Mouse (Mus musculus) brown adipose tissue, adult 24 weeks (tissue): ENCODE measurements around the gene Magi1. TPM values are rescaled to one million over a fixed set of nuclear protein-coding genes. Genes with fewer than 3 reads are reported as not detected.

ENCODE experiments used
- H3K27ac ChIP-seq: fragments of 200-500 bp; replicated peaks from 2 replicates; pipeline ENCODE4 v1.5.1; 2012; ENCODE audit warnings: low read depth, mild to moderate bottlenecking, low read length
- H3K4me1 ChIP-seq: fragments of 200-500 bp; 2 replicates; pipeline ENCODE4 v1.6.1; 2012; ENCODE audit warnings: low read length, mixed read lengths; ENCODE audit not compliant: control insufficient read depth, insufficient read depth, insufficient read length
- H3K4me3 ChIP-seq: fragments of 200-500 bp; 2 replicates; pipeline ENCODE4 v1.5.1; 2012; ENCODE audit warnings: low read depth, mild to moderate bottlenecking, low read length, moderate library complexity; ENCODE audit not compliant: insufficient read depth
- polyA plus RNA-seq: library from polyadenylated mRNA; stranded (reverse); fragments of >200 nt; gene quantifications from 2 replicates; pipeline ENCODE4 v1.2.4, GENCODE M21; 2012; ENCODE audit not compliant: missing spikeins, insufficient read depth, insufficient read length

Gene Magi1
- polyA plus RNA-seq, 1 experiment = 4.5 TPM

DNA sequence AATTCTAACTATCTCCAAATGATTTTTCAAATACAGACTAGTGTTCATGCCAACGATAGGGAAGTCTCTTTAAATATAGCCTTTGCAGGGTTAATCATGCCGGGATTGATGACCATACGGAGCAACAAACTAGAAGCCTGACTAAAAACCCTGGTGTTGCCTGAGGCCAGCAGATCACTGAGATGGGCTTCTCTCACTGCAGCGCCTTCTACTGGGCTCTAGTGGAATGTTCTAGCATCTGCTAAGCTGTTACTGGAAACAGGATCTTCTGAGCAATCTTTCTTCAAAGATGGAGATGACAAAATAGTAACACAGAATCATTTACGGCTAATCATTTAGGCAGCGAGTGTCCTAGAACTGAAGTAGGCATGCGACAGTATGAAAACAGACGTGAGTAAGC is 554.0 kb downstream of the Magi1 start:
- Histone ChIP-seq H3K27ac (no peak overlapping the region), H3K4me3 (no peak overlapping the region), H3K4me1 (peaks cover 23% of the 10 kb centered on the region)

GRCm38 (mm10) chr6:93728791-93729190 is 554.9 kb downstream of the Magi1 start:
- Histone ChIP-seq H3K4me1 (peaks cover 22% of the 10 kb centered on the region), H3K27ac (peak overlapping the region; percentile 88), H3K4me3 (no peak overlapping the region)

DNA sequence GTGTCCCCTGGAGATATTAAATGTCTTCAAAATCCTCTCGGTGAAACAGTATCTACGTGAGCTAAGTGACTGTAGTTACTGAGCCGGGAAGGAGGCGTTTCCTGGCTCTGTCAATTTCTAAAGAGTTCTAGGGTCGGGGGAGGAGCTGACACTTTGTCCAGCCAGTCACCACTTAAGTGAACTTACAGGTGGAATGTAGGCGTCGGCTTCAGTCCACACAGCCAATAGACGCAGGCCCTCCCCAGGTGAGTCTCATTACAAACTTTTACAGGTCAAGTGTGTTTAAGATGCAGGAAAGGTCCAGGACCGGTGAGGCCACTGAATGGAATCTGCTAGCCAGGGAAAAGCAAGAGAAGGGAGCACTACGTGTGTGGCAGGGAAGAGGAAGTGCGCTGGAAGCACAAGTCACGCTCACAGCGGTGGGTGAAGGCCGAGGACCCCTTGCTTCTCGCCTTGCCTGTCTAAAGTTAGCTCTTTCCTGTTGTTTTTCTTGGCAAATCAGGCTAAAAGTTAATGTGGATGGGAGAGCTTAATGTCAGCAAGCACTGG is 556.0 kb downstream of the Magi1 start:
- Histone ChIP-seq H3K27ac (peak overlapping the region; percentile 93), H3K4me1 (peaks cover 20% of the 10 kb centered on the region), H3K4me3 (peak overlapping the region; percentile 13; the same call in 1 of the 2 replicates)

GRCm38 (mm10) chr6:93726829-93727455 is 556.8 kb downstream of the Magi1 start:
- Histone ChIP-seq H3K4me1 (peaks cover 20% of the 10 kb centered on the region), H3K4me3 (no peak overlapping the region), H3K27ac (peak overlapping the region; percentile 93; the same call in 1 of the 2 replicates)

- H3K4me1 ChIP-seq = peaks cover 20% of the 10 kb centered on the region
Observed at GRCm38 (mm10) chr6:93726121-93726520, 557.6 kb downstream of the Magi1 start.

GRCm38 (mm10) chr6:93724749-93725148 is 559.0 kb downstream of the Magi1 start:
- no peak overlapping the region for H3K4me3 ChIP-seq

More at GRCm38 (mm10) chr6:93726121-93726520, 557.6 kb downstream of the Magi1 start:
- no peak overlapping the region for H3K4me3 ChIP-seq
- no peak overlapping the region for H3K27ac ChIP-seq

DNA sequence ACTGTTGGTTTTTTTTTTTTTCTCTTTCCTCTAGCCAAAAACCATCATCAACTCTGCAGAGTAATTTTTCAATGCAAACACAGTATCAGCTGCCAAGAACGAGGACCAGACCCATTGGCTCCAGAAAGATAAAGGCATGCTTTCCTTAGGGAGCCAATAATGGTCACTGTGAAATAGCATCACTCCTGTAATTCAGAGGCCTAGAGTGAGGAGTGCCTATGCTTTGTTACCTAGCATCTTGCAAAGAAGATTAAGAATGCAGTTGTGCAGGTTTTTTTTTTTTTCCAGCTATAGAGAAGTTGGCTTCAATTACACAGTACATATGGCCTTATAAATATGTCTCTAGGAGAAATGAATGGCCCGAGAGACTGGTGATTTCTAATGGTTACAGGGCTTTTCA is 560.5 kb downstream of the Magi1 start:
- H3K4me3 ChIP-seq = no peak overlapping the region
- H3K27ac ChIP-seq = no peak overlapping the region
- H3K4me1 ChIP-seq = peaks cover 16% of the 10 kb centered on the region

More at GRCm38 (mm10) chr6:93724749-93725148, 559.0 kb downstream of the Magi1 start:
- peaks cover 20% of the 10 kb centered on the region for H3K4me1 ChIP-seq
- H3K27ac ChIP-seq = no peak overlapping the region

GRCm38 (mm10) chr6:93719532-93719931 is 564.2 kb downstream of the Magi1 start:
- Histone ChIP-seq H3K27ac (no peak overlapping the region), H3K4me1 (peaks cover 10% of the 10 kb centered on the region), H3K4me3 (no peak overlapping the region)

GRCm38 (mm10) chr6:93718385-93718784 is 565.3 kb downstream of the Magi1 start:
- Histone ChIP-seq H3K4me3 (no peak overlapping the region), H3K4me1 (peaks cover 10% of the 10 kb centered on the region), H3K27ac (no peak overlapping the region)

- H3K4me1 ChIP-seq = peaks cover 10% of the 10 kb centered on the region
- no peak overlapping the region for H3K4me3 ChIP-seq
- H3K27ac ChIP-seq = no peak overlapping the region
Observed at GRCm38 (mm10) chr6:93717826-93718375, 565.8 kb downstream of the Magi1 start.

DNA sequence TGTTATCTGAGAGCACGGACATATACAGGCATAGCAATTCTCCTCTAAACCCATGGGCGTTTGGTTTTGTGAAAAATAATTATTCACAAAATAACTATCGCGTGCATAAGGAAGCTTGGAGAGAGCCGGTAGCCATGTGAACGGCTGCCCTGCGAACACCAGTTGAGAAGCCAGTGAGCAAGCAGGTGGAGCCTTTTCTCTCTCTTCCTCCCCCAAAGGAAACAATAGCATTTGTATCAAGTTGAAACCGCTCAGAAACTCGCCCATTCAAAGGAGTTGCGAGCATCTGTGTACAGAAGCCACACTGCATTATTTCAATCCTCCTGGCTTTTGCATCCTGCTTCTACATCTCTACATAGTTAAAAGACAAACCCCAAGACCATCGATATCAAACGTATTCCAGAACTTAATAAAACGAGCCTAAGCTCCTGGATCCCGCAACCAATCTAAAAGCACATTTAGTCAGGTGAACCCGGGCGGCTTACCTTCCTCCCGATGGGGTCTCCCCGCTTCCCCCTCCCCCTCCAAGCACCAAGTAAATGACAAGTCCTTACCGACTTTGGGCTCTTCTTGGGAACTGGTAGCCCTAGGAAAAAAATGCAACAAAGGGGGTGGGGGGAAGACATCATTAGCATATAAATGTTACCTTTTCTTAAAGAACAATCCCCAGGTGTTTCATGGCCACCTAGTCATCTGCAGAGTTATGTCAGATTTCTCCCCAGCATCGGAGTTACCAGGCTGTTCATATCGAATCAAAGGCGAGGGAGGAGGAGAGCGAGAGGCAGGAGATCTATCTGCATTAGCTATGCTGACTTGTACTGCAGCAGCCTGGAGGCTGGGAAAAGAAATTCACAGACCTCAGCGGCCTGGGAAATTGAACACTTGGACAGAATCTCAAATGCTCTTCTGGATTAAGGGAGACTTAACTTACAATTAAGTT is 566.8 kb downstream of the Magi1 start:
- Histone ChIP-seq H3K4me3 (no peak overlapping the region), H3K4me1 (peaks cover 10% of the 10 kb centered on the region), H3K27ac (no peak overlapping the region)

DNA sequence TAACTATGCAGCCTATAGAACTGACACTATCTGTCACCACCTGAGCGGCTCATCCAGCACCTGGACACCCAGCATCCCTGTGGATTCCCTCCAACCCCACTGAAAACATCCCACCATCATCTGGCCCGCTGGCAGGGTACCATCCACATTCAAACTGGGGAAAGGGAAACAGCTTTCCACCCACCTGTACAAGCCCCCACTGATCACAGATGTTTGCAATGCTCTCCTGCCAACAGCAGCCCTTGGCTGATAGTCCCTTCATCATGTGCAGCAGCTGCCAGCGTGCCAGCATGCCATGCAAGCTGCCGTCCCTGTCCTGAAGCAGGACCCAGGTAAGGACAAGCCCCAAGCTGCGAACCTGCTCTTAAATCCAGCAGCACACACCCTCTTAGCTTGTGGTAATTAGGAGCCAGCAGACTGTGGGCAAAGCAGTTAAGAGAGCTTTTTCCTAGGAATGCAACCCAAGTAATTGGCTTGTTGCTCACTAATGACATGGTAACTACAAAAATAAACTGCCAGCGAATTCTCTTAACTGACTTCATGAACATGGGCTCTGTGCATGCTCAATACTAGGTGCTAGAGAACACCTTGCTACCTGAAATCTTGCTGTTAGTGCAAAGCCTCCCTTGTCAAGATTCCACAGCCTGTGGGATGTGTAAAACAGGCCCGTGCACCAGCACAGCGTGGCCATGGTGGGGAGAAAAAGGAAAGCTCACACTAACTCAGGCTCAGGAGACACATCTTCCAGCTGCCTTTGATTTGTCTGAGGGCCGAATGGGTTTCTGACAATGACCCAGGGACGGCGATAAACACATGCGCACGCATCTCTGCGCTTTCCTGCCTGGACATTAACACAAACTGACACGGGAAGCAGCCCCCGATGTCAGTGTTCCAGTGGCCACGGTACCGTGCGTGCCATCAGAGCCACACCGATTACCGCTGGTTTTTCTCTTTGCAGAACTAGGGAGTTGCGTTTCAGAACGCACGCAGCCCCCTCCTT is 568.2 kb downstream of the Magi1 start:
- Histone ChIP-seq H3K27ac (no peak overlapping the region), H3K4me3 (peak overlapping the region; percentile 9; the same call in 1 of the 2 replicates), H3K4me1 (peaks cover 10% of the 10 kb centered on the region)

- Histone ChIP-seq H3K4me3 (no peak overlapping the region), H3K27ac (no peak overlapping the region), H3K4me1 (no peaks in the 10 kb centered on the region)
Observed at GRCm38 (mm10) chr6:93704350-93704749, 579.4 kb downstream of the Magi1 start.

GRCm38 (mm10) chr6:93699436-93699835 is 584.3 kb downstream of the Magi1 start:
- Histone ChIP-seq H3K4me1 (no peaks in the 10 kb centered on the region), H3K27ac (no peak overlapping the region), H3K4me3 (no peak overlapping the region)
